Mouse (Mus musculus): Measurements from ENCODE around the gene Btnl6.
"Not testable (repeated sequence)": the region's sequence is repeated elsewhere in the genome, so short reads cannot be mapped to it uniquely, and the experiment has no call there.

Btnl6 gene

DNA sequence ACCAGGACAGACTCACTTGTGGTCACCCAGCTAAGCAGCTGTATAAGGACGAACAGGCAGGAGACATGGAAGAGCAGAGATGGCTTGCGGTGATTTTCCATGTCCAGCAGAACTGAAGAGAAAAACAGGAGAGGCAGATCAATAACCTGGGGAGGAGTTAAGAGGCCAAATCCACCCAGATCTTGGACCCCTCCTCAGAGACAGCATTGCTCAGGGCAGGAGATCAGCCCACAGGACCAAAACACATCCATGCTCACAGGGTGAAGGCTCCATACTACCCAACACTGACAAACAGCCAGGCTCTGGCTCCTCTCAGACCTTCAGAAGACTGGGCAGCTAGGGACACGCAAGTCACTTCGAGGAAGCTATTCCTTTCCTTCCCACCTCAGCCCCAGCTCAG is at the start of gene Btnl6:
Btnl6 (minus strand) TSS at position 101 of the 400 bp plus-strand sequence.
- no peak for DNase-seq (ENCODE audit: low read depth, low spot score)

DNA sequence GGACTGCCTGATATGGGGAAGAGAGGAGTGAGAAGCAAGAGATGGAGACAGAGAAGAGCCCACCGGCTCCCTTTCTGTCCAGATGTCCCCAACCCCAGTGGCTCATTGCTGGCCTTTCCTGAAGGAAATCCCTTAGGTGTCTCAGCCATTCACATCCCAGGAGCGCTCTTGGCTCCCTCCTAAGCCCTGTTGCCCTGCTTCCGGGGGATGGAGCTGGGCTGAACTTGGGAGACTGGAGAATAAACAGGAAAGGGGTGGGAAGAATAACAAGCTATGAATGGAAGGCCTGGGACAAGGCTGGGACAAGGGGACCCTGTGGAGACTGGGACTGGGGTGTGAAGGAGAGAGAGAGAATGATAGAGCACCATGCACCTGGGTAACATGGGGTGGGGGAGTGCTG is 47.6 kb upstream of the Btnl6 start:
- DNase-seq (ENCODE audit: low read depth, low spot score): no peak

DNA sequence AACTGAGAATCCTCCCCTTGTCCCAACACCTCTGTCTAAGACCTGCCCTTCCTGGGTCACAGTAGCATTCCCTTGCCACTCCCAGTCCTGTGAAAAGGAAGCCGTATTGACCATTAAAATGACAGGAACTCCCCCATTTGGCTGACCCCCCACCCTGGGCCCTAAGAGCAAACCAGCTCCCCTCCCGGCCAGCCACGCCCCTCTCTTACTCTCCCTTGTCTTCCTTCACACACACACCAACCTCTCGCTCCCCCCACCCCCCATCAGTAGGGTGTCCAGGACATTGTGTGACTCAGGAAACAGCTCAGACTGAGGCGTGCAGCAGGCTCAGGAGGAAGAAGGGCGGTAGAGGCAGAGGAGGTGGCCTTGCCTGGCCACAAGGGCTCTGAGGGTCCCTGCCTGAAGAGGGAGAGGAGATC is 46.9 kb upstream of the Btnl6 start, which contains the start of gene Notch4:
Notch4 (plus strand) TSS at position 266 of the 419 bp plus-strand sequence.
- DNase-seq (ENCODE audit: low read depth, low spot score): peak; percentile 26

DNA sequence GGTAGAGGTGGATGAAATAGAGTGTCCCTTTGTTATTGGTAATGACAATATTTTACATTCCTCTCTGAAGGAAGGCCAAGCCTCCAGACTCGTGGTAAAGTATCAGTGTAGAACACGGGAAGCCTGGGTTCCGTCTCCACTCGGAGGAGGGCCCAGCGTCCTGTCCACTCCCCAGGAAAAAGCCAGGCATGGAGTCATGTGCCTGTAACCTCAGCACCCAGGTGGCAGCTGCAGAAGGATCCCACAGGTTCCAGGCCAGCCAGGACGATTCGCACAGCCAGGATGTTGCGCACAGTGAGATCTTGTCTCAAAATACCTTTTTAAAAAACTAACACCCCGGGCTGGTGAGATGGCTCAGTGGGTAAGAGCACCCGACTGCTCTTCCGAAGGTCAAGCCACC is 46.2 kb upstream of the Btnl6 start:
- DNase-seq (ENCODE audit: low read depth, low spot score): no peak

DNA sequence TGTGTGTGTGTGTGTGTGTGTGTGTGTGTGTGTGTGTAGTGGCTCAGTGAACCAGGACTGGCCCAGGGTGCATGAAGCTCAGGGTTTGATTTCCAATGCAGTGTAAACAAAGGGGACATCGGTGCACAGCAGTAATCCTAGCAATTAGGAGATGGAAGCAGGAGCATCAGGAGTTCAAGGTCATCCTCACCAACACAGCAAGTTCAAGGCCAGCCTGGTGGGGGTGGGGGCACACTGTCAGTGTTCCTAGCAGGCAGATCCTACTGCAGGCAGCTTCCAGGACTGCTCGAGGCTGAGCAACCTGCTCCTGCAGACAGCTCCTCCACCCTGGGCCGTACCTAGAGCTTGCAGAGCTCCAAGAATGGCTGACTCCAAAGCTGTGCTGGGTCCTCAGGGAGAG is 45.4 kb upstream of the Btnl6 start:
- DNase-seq (ENCODE audit: low read depth, low spot score): no peak

DNA sequence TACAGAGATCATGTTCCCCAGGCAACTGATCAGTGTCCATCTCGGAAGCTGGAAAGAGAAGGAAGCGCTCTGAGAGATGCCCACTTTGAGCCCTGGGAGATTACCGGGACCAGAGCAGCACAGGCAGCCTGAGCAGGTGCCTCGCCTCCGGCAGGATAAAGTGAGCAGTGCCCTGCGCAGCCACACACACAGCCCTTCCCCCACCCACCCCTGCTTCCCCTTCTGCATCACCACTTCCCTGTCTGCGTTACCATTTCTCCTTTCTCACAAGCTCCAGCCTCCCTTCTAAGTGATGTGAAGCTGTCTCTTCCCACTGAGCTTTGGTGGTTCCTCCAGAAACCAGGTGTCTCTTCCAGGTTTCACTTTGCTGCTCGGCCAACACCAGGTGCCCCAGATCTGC is 44.0 kb upstream of the Btnl6 start:
- DNase-seq (ENCODE audit: low read depth, low spot score): no peak

DNA sequence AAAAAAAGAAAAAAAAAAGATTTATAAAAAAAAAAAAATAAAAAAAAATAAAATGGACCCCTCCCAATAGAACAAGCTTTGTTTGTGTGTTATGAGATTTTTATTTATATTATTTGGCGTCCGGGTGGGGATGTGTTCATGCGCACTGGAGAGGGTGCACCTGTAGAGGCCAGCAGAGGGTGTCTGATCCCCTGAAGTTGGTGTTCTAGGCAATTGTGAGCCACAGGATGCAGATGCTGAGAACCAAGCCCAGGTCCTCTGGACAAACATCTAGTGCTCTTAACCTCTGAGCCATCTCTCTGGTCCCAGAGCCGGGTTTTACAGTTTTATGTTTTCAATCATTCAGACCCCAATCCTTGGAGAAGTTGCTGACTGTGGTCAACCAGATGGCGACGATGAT is 43.3 kb upstream of the Btnl6 start:
- no peak for DNase-seq (ENCODE audit: low read depth, low spot score)

DNA sequence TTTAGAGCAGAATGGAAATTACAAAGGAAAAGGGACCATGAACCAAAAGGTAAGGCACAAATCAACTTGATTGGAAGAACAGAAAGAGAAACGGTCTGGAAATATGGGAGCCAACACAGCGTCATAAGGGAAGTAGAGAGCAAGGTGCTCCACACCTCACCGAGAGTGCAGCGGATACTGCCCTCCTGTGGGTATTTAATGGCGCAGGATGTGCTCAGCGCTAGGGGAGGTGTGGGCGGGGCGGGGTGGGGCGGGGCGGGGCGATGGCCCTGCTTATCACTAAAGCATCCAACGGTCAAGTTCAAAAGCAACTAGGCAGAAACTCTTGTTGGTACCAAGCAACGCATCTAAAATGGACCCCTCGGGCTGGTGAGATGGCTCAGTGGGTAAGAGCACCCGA is 42.7 kb upstream of the Btnl6 start:
- DNase-seq (ENCODE audit: low read depth, low spot score): no peak

DNA sequence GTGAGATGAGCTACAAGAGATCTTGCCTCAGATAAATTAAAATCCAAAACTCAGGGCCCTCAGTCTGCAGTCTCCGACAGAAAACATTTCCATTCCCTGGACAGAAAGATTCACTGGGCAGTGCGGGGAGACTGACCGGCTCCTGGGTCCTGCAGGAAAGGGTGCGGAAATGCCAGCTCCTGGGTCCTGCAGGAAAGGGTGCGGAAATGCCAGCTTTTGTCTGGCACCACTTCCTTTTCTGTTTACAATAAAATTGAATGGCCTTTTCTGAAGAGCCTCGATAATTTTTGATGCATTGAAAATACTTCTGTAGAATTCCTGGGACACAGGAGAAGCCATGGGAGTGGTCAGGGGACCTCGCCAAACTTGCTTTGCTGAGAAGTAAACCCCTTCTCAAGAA is 42.0 kb upstream of the Btnl6 start:
- no peak for DNase-seq (ENCODE audit: low read depth, low spot score)

DNA sequence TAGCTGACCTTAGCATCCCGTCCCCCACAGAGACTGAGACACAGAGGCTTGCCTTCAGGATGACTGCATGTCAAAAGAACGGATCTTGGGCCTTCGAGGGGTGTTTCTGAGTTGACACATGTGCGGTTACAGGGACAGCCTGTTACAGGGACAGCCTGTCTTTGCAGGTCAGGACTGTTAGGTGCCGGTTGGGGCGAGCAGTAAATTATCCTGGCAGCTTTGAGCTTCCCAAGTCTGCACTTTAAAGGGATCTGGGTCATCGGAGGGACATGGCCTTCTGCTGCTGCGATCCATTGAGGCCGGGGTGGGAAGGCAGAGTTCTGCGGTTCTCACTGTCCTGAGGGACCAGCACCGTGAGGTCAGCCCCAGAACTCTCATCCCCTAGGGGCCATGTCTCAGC is 40.3 kb upstream of the Btnl6 start:
- DNase-seq (ENCODE audit: low read depth, low spot score): no peak

DNA sequence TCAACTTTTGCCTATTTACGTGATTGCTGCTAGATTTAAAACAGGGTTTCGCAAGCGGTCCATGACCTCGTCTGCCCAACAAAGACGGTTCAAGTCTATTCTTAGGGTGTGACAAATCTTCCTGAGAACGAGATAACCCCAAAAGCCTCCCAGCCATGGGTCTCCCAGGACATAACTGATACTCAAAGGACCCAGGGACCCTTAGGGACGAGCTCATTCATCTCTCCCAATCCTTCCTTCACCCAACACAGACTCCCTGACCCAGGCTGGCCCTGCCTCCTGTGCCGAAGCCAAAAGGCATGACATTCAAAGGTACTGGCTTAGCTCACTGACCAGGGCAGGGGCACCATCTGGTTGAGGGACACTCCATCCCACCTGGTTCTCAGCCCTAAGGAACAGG is 39.3 kb upstream of the Btnl6 start:
- DNase-seq (ENCODE audit: low read depth, low spot score): no peak

DNA sequence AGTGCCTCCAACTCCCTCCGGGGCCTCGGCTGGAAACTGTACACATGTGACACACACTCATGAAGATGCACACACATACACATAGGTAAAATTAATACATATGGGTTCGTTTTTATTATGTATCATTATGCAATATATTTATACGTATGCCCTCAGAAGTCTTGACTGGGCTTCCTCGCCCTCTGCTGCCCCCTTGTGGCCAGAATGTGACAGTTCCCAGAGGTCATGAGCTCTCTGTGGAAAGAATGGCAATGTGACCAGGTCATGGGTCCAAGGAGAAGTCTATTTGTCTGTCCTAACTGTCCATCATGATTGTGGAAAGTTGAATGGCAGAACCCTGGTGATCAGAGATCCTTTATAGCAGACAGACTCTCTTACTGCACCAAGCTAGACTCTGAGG is 38.3 kb upstream of the Btnl6 start:
- DNase-seq (ENCODE audit: low read depth, low spot score): peak; percentile 74

DNA sequence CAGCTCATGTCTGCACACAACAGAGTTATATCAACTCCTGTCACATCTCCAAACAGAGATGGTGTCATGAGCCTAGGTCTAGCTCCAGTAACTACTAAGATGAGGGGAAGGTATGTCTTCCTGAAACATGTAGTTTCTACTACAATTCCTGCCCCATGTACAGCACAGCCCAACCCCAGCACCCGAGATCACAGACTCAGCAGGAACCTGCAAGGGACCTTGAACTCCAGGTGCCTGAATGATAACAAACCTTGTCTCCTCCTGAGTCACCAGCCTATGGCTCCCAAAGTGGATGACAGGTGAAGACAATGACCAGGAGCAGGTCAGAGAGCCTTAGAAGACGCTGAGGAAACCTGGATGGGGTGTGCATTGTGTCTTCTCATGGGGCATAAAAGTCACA is 32.7 kb upstream of the Btnl6 start:
- no peak for DNase-seq (ENCODE audit: low read depth, low spot score)

DNA sequence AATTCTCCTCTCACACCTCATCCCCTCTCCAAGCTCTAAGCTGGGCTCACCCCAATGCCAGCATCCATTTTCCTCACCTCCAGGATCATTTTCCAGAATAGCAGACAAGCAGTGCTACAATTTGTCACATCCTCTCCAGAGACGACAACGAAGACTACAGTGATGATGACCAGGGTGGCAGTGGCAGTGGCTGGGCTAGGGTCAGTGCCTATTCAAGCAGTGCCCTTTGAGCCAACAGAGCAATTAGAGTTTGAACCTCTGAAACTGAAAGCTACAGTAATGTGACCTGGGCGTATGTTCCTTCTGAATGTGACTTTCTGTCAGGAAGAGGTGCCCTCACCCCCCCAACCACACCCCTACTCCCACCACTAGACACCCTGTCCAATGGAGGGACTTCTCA is 32.0 kb upstream of the Btnl6 start:
- DNase-seq (ENCODE audit: low read depth, low spot score): no peak

DNA sequence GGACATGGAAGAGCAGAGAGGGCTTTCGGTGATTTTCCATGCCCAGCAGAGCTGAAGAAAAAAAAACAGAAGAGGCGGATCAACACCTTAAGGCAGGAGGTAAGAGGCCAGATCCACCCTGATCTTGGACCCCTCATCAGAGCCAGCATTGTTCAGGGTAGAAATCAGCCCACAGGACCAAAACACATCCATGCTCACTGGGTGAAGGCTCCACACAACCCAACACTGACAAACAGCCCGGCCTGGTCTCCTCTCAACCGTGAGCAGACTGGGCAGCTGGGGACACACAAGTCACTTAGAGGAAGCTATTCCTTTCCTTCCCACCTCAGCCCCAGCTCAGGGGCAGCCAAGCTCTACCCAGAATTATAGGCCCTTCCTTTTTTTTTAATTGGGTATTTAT is 30.4 kb upstream of the Btnl6 start:
- DNase-seq (ENCODE audit: low read depth, low spot score): no peak

DNA sequence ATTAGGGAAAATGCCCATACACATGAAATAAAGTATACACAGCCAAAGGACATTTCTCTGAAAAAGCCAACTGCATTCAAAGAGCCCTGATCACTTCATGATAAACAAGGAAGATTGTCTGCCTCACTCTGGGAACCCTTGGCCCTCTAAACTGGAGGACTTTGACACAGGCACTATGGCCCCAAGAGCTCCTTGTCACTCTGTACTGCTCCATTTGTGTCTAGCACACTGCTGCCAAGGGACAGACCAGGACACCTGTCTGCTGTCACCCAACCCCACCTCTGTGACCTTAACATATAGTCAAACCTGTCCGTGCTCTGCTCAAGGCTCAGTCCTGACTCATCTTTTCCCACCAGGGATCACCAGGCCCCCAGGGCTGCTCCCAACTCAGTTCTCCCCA is 29.6 kb upstream of the Btnl6 start:
- no peak for DNase-seq (ENCODE audit: low read depth, low spot score)

DNA sequence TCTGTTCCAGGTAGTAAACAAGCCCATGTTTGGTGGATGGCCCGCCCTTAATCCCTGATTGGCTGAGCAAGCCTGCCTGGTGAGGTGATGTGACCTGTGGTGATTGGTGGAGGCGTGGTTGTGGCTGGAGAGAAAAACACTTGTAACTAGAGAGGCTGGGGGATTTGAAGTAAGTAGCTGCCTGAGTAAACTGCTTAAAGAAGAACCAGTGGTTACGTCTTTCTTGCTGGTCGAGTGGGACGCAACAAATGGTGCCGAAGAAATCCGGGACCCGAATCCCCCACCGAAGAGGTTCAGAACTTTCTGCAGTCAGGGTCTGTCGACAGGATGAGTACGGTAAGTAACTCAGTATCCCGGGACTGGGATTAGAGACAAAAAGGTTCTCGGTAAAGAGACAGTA is 26.4 kb upstream of the Btnl6 start:
- DNase-seq (ENCODE audit: low read depth, low spot score): not testable (repeated sequence)

DNA sequence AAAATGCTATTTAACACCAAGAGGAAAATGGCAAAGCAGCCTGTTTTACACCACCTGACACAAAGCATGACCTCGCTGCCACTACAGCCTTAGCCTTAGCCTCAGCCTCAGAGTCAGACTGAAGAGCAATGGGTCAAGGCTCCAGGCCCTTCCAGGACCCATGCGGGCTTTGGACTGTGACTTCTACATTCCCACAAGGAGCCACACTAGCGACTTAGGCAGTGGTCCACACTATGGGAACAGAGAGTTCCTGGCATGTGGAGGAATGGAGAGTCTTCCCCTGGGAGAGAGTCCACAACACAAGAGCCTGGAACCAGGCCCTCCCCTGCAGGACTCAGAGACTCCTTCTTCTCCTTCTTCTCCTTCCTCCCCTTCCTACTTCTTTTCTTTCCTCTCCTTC is 15.5 kb upstream of the Btnl6 start:
- no peak for DNase-seq (ENCODE audit: low read depth, low spot score)

DNA sequence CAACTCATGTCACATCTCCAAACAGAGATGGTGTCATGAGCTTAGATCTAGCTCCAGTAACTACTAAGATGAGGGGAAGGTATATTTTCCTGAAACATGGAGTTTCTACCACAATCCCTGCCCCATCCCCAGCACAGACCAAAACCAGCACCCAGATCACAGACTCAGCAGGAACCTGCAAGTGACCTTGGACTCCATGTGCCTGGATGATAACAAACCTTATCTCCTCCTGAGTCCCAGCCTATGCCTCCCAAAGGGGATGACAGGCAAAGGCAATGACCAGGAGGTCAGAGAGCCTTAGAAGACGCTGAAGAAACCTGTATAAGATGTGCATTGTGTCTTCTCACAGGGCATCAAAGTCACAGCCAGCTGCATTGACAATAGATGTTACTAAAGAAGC is 1.8 kb upstream of the Btnl6 start:
- no peak for DNase-seq (ENCODE audit: low read depth, low spot score)

DNA sequence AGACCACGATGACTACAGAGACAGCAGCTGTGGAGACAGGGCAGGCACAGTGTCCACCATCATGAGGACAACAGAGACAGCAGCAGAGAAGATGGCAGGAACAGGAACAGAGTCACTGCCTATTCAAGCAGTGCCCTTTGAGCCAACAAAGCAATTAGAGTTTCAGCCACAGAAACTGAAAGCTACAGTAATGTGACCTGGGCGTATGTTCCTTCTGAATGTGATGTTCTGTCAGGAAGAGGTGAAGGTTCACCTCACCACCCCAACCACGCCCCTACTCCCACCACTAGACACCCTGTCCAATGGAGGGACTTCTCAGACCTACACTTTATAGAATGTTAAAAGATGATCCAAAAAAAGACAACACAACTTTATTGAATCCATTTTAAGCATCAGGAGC is 1.4 kb upstream of the Btnl6 start:
- DNase-seq (ENCODE audit: low read depth, low spot score): not testable (repeated sequence)

DNA sequence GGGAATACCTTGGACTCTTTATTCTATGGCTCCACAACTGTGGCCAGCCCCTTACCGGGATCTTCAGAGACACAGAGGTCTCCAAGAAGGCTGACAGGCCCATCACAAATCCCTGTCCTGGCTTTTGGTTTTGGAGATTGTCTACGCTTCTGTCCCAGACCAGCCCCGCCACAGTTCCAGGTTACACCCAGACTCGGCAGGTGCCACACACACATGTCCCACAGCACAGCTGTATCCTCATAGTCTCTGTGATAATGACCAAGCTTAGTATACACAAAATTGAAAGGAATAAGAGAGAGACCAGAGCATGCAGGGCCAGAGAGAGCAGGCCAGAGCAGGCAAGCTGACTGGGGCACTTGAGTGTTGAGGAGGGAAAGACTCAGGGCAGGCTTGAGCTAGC is 643 bp upstream of the Btnl6 start:
- no peak for DNase-seq (ENCODE audit: low read depth, low spot score)

DNA sequence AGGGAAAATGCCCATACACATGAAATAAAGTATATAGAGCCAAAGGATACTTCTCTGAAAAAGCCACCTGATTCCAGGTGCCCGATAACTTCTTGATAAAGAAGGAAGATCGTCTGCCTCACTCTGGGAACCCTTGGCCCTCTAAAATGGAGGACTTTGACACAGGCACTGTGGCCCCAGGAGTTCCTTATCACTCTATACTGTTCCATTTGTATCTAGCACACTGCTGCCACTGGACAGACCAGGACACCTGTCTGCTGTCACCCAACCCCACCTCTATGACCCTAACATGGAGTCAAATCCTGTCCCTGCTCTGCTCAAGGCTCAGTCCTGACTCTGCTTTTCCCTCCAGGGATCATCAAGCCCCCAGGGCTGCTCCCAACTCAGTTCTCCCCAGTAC is 638 bp downstream of the Btnl6 start:
- no peak for DNase-seq (ENCODE audit: low read depth, low spot score)

DNA sequence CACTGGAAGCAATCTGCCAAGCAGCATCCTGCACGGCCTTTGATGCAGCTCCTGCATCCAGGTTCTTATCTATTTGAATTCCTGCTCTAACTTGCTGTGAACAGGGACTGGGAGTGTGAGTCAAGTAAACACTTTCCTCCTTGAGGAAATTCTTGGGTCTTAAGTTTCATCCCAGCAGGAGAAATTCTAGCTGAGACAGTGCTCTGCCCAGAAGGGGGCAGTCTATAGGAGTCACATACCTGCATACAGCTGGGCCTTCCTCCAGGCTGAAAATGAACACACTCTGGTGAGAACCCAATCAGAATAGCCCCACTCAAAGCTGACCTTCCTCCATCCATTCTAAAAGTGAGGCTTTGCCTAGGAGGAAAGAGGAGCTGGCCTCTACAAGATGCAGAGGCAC is 5.4 kb downstream of the Btnl6 start:
- DNase-seq (ENCODE audit: low read depth, low spot score): not testable (repeated sequence)

DNA sequence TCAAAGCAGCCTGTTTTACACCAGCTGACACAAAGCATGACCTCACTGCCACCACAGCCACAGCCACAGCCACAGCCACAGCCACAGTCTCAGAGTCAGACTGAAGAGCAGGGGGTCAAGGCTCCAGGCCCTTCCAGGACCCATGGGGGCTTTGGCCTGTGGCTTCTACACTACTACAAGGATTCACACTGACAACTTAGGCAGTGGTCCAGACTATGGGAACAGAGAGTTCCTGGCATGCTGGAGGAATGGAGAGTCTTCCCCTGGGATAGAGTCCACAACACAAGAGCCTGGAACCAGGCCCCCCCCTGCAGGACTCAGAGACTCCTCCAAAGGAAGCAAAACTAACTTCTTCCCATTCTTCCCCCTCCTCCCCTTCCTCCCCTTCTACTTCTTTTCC is 9.6 kb downstream of the Btnl6 start:
- no peak for DNase-seq (ENCODE audit: low read depth, low spot score)

DNA sequence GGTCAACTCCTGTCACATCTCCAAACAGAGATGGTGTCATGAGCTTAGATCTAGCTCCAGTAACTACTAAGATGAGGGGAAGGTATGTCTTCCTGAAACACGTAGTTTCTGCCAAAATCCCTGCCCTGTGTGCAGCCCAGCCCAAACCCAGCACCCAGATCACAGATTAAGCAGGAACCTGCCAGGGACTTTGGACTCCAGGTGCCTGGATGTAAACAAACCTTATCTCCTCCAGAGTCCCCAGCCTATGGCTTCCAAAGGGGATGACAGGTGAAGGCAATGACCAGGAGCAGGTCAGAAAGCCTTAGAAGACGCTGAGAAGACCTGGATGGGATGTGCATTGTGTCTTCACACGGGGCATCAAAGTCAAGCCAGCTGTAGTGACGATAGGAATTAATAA is 19.4 kb downstream of the Btnl6 start:
- not testable (repeated sequence) for DNase-seq (ENCODE audit: low read depth, low spot score)

Measured in mesoderm, embryonic 11.5 days (tissue).